Mouse (Mus musculus) embryonic stem cell, embryonic (primary cell): ENCODE measurements at regions not wholly inside any gene's neighbourhood (a gene's known extent, or its start where the extent isn't known, plus 50 kb on each side); places are given as distances from the start of the nearest gene placed in this dataset.

Experiments used
- CTCF ChIA-PET, 4 experiments: fragments of 300-600 bp in 2 of 4; fragments of 350-600 bp in 2 of 4; sonication (Branson Sonifier 250); formaldehyde crosslinking; loops; one replicate each; lab custom pipeline; 2022; ENCODE audit warnings: inconsistent platforms in 2 of 4; lab: Charles Lee
- POLR2A ChIA-PET, 4 experiments: fragments of 300-600 bp in 2 of 4; fragments of 350-600 bp in 2 of 4; sonication (Branson Sonifier 250); formaldehyde crosslinking; loops; one replicate each; lab custom pipeline; 2022; ENCODE audit warnings: antibody characterized with exemption in 4 of 4, inconsistent platforms in 1 of 4; lab: Charles Lee

GRCm38 (mm10) chr3:68758609-68759008 lies 68.2 kb downstream of the Il12a start:
- CTCF ChIA-PET, result interaction anchor here in 1 of 4 experiments (0.6 kb wide), 1 partner anchor 186 kb away, joined by 7 read pairs; no protein-coding TSS in a partner anchor
- POLR2A ChIA-PET, result interaction anchor here in 1 of 4 experiments (0.7 to 1.8 kb wide), 2 partner anchors 17 to 69 kb away, joined by 3 to 4 read pairs; no protein-coding TSS in a partner anchor

- POLR2A ChIA-PET, result no interaction called here
- CTCF ChIA-PET, result no interaction called here
Measured at GRCm38 (mm10) chr3:68759375-68759774, 68.9 kb downstream of the Il12a start.

- CTCF ChIA-PET, result no interaction called here
- POLR2A ChIA-PET, result interaction anchor here in 1 of 4 experiments (1.8 kb wide), 1 partner anchor 268 kb away, joined by 5 read pairs; no protein-coding TSS in a partner anchor
Measured at GRCm38 (mm10) chr3:68760806-68761205, 70.4 kb downstream of the Il12a start.

DNA sequence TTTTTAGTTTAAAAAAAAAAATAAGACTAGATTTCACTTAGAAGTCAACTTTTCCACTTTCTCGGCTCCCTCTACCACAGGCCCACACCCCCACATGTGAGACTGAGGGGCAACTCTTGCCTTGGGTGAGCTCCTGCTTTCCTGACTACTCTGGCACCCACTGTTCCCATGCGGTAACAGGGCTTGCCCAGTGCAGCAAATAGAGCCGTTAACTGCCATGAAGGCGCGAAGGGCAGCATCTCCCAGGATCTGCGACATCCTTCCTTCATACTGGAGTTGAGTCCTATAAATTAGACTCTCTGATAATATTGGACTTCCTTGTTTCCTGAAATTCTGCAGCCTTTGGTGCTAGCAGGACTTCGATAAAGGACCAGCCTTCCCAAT lies 70.8 kb downstream of the Il12a start:
- CTCF ChIA-PET, result interaction anchor here in 1 of 4 experiments (0.6 kb wide), 1 partner anchor 487 kb away, joined by 3 read pairs; no protein-coding TSS in a partner anchor
- POLR2A ChIA-PET, result interaction anchor here in 2 of 4 experiments (0.7 to 1.8 kb wide), 3 partner anchors 134 to 269 kb away, joined by 3 to 5 read pairs (median 3); no protein-coding TSS in a partner anchor

DNA sequence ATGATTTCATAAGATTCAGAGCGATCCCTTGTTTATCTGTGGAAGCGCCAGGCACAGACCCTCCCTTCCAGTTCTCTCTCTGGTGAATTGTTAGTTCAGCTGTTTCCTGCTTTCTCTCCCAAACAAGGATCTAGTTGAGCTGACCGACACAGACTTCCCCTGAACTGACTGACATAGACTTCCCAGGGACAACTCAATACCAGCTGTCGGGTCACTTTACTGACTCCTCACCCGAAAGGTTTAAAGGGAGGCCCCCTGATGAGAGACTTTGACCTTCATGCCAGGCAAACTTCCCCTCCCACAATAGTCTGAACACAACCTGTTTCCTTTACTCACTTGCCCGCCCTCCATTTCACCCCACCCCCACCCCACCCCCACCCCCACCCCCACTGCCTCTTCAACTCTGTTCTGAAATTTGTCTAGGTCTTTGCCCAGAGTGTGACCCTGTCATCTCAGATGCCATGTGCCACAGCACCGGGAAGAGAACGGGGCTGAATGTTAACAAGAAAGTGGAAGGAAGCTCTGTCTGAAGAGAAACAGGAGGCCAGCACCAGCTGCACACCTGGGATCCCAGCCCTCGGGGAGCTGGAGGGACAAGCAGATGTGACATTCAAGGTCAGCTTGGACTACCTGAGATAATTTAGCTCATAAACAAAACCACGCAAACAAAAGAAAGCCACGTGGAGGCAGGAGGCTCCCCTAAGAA lies 71.3 kb downstream of the Il12a start:
- POLR2A ChIA-PET, result interaction anchor here in 3 of 4 experiments (0.6 to 1.8 kb wide), 8 partner anchors 17 to 1721 kb away, joined by 3 to 12 read pairs (median 4); partner anchors contain the start of gene 1110032F04Rik (in 1 of the 3)
- CTCF ChIA-PET, result interaction anchor here in 2 of 4 experiments (0.6 to 0.7 kb wide), 2 partner anchors 226 to 487 kb away, joined by 3 to 4 read pairs; no protein-coding TSS in a partner anchor

DNA sequence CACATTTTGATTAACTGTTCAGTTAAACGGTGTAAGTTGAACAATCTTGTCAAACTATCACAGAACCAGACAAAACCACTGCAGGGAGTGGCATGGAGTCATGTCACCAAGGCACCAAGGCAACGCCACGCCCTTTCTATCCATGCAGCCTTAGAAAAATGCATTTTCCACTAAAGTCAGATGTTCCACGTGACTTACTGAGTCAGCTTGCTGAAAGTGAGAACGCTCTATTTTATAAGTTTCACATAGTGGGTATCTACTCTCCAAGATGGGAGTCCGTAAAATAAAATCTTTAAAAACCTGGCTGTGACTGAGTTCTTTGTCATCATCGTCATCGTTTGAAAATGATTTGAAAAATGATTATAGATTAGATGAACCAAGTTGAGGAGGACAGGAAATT lies 72.5 kb downstream of the Il12a start:
- ChIA-PET POLR2A (interaction anchor here in 1 of 4 experiments (1.1 kb wide), 1 partner anchor 106 kb away, joined by 4 read pairs; the partner anchor contains the start of gene 1110032F04Rik), CTCF (interaction anchor here in 1 of 4 experiments (0.8 kb wide), 1 partner anchor 46 kb away, joined by 5 read pairs; no protein-coding TSS in a partner anchor)

- POLR2A ChIA-PET, result interaction anchor here in 1 of 4 experiments (0.6 to 1.1 kb wide), 2 partner anchors 10 to 240 kb away, joined by 3 to 4 read pairs; partner anchors contain the start of genes Ift80 and Smc4
- CTCF ChIA-PET, result no interaction called here
Measured at GRCm38 (mm10) chr3:68764336-68764735, 73.9 kb downstream of the Il12a start.

- POLR2A ChIA-PET, result interaction anchor here in 1 of 4 experiments (0.6 to 1.1 kb wide), 2 partner anchors 10 to 239 kb away, joined by 3 to 4 read pairs; partner anchors contain the start of genes Ift80 and Smc4
- CTCF ChIA-PET, result interaction anchor here in 1 of 4 experiments (0.6 kb wide), 1 partner anchor 46 kb away, joined by 3 read pairs; no protein-coding TSS in a partner anchor
Measured at GRCm38 (mm10) chr3:68764917-68765598, 74.6 kb downstream of the Il12a start.

DNA sequence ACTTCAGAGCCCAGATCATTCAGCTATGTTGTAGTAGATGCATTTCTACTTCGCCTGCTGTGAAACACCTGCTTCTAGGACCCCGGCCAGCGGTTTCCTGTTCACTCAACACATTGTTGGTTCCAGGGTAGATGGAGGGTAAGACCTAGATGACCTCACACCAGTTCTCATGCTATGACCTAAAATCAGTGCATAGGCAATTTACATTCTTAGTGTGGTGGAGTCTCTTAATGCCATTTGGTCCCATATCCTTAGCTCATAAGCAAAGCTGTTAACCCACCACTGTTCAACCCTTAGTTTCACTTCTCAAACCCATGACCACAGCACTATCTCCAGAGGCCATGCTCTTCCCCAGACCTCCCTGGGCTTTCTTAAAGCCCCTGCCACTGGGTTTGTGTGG lies 81.1 kb downstream of the Il12a start:
- ChIA-PET CTCF (no interaction called here), POLR2A (interaction anchor here in 2 of 4 experiments (0.6 kb wide), 2 partner anchors 17 to 237 kb away, joined by 3 read pairs; no protein-coding TSS in a partner anchor)

- POLR2A ChIA-PET, result no interaction called here
Measured at GRCm38 (mm10) chr3:68777801-68778200, 87.4 kb downstream of the Il12a start.

GRCm38 (mm10) chr3:68778354-68779040 lies 88.1 kb downstream of the Il12a start:
- ChIA-PET POLR2A (interaction anchor here in 1 of 4 experiments (0.6 kb wide), 1 partner anchor 16 kb away, joined by 3 read pairs; no protein-coding TSS in a partner anchor), CTCF (no interaction called here)

More at GRCm38 (mm10) chr3:68777801-68778200, 87.4 kb downstream of the Il12a start:
- CTCF ChIA-PET, result interaction anchor here in 1 of 4 experiments (0.6 kb wide), 1 partner anchor 739 kb away, joined by 5 read pairs; no protein-coding TSS in a partner anchor

GRCm38 (mm10) chr3:68780843-68781242 lies 88.5 kb upstream of the 1110032F04Rik start:
- POLR2A ChIA-PET, result interaction anchor here in 1 of 4 experiments (0.7 kb wide), 1 partner anchor 34 kb away, joined by 5 read pairs; no protein-coding TSS in a partner anchor
- CTCF ChIA-PET, result no interaction called here

DNA sequence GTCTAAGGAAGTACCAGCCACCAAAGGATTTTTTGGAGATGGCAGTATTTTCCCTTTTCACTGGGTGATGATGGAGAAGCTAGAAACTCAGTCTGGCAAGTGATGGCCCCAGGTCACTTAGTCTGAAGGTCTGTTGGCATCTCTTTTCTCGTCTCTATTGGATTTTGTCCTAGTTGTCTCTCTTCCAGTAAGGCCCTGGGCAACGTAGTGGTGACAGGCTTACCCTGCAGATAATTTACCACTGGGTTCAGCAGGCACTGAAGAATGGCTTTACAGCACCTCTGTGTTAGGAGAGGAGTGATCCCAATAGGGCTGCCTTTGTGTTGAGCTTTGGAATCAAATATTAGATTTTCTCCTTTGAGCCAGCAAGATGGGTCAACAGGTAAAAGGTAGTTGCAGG lies 87.9 kb upstream of the 1110032F04Rik start:
- POLR2A ChIA-PET, result no interaction called here
- CTCF ChIA-PET, result interaction anchor here in 1 of 4 experiments (0.6 kb wide), 1 partner anchor 373 kb away, joined by 4 read pairs; no protein-coding TSS in a partner anchor

GRCm38 (mm10) chr3:68782363-68782762 lies 87.0 kb upstream of the 1110032F04Rik start:
- ChIA-PET CTCF (no interaction called here), POLR2A (no interaction called here)

- ChIA-PET POLR2A (no interaction called here), CTCF (no interaction called here)
Measured at GRCm38 (mm10) chr3:68783666-68784416, 85.5 kb upstream of the 1110032F04Rik start.

DNA sequence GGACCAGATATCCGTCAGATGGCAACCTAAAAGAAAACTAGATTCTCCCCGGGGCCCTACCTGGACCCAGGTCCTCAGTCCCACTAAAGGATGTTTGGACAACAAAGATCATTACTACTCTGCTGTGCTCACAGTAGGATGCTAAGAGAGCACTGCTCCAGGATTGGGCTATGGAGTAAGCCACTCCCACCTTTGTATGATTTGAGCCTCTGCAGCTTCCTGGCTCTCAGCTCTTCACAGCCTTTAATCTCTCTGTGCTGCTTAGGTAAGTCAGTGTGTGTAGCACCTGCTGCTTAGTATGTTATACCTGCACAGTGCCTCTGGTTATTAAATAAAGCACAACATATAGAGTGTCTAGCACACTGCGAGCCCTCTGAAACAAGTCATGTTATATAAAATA lies 82.6 kb upstream of the 1110032F04Rik start:
- CTCF ChIA-PET, result no interaction called here

More for the DNA sequence above, 82.6 kb upstream of the 1110032F04Rik start:
- POLR2A ChIA-PET, result no interaction called here
